Mouse (Mus musculus) heart, postnatal 0 days (tissue): Measurements from ENCODE around the gene Nmnat2. TPM values are rescaled to one million over a fixed set of nuclear protein-coding genes. Genes with fewer than 3 reads are reported as not detected.
A peak's percentile ranks its signal among the peaks of the same experiment; 100 is the strongest.

Source experiments
- ATAC-seq: fragments of 200-750 bp; cut with Nextera tagmentation; 2 replicates; pipeline ENCODE4 v1.8.0; 2017; ENCODE audit warnings: low read depth, moderate number of reproducible peaks, moderate library complexity; ENCODE audit not compliant: insufficient read depth
- DNase-seq: peaks from one replicate; pipeline ENCODE4 v3.0.0-alpha.2; 2016; ENCODE audit warnings: low spot score
- H3K27ac ChIP-seq: fragments of 300-500 bp; sonication (generic); 2 replicates; pipeline ENCODE4 v1.5.1; 2014; ENCODE audit warnings: low read depth, mild to moderate bottlenecking
- H3K27me3 ChIP-seq: fragments of 300-500 bp; sonication (generic); 2 replicates; pipeline ENCODE4 v1.6.1; 2014; ENCODE audit warnings: low read length, mixed read lengths; ENCODE audit not compliant: control insufficient read depth, insufficient read depth
- H3K36me3 ChIP-seq: fragments of 300-500 bp; sonication (generic); replicated peaks from 2 replicates; pipeline ENCODE4 v1.6.1; 2014; ENCODE audit warnings: low read length, mixed read lengths; ENCODE audit not compliant: control insufficient read depth, insufficient read depth
- H3K4me1 ChIP-seq: fragments of 300-500 bp; sonication (generic); 2 replicates; pipeline ENCODE4 v1.6.1; 2014; ENCODE audit warnings: antibody characterized with exemption; ENCODE audit not compliant: control insufficient read depth, insufficient read depth
- H3K4me2 ChIP-seq: fragments of 300-500 bp; sonication (generic); 2 replicates; pipeline ENCODE4 v1.6.1; 2014; ENCODE audit warnings: low read depth, mild to moderate bottlenecking, low read length, moderate library complexity
- H3K4me3 ChIP-seq: fragments of 300-500 bp; sonication (generic); 2 replicates; pipeline ENCODE4 v1.5.1; 2014; ENCODE audit warnings: low read depth, low read length
- H3K9ac ChIP-seq: fragments of 300-500 bp; sonication (generic); replicated peaks from 2 replicates; pipeline ENCODE4 v1.6.1; 2014; ENCODE audit warnings: low read depth, low read length, mixed read lengths
- H3K9me3 ChIP-seq: fragments of 300-500 bp; sonication (generic); replicated peaks from 2 replicates; pipeline ENCODE4 v1.6.1; 2016; ENCODE audit warnings: low read length; ENCODE audit not compliant: control insufficient read depth
- CTCF ChIP-seq: IDR thresholded peaks from 2 replicates; pipeline ENCODE4 v1.5.1; 2016; ENCODE audit warnings: antibody characterized with exemption, control low read depth, low read depth
- EP300 ChIP-seq: IDR thresholded peaks from 2 replicates; pipeline ENCODE4 v1.6.1; 2016; ENCODE audit warnings: antibody characterized with exemption, low read depth
- WGBS: fragments of 180-500 bp; shearing (Covaris S2); extraction: QIAGEN DNeasy Blood & Tissue Kit; methylation state at CpG from one replicate; pipeline ENCODE4 v1.1.7; 2014; 5-methylcytosine and 5-hydroxymethylcytosine counted together
- polyA plus RNA-seq: library from polyadenylated mRNA; unstranded; fragments of >200 nt; fragmentation: Nextera tagmentation; extraction: Ambion mirVana; gene quantifications from 2 replicates; pipeline ENCODE4 v1.2.1, GENCODE M21; 2015
- total RNA-seq: library from RNA; depleted of rRNA; stranded (reverse); fragments of >200 nt; gene quantifications from 2 replicates; pipeline ENCODE4 v1.2.3, GENCODE M21; 2014; ENCODE audit warnings: low replicate concordance

The Nmnat2 gene
- total and polyA plus RNA-seq, 2 experiments from 2014 or later: 0.57 to 0.69 TPM

- no peak overlapping the region for H3K4me3 ChIP-seq
- ATAC-seq (no peak), DNase-seq (no peak)
- H3K4me2 ChIP-seq: no peak overlapping the region
- no peaks in the 10 kb centered on the region for H3K36me3 ChIP-seq
- H3K9me3 ChIP-seq: no peaks in the 10 kb centered on the region
- H3K9ac ChIP-seq: no peak overlapping the region
- H3K27me3 ChIP-seq: no peaks in the 10 kb centered on the region
- WGBS: 52% methylated on average over 9 of the region's 9 CpGs
- peaks cover 4% of the 10 kb centered on the region; the same call in 1 of the 2 replicates for H3K4me1 ChIP-seq
- H3K27ac ChIP-seq: no peak overlapping the region
- TF ChIP-seq EP300 (no peak), CTCF (no peak)
Observed at GRCm38 (mm10) chr1:153009338-153009737, 54.5 kb downstream of the Nmnat2 start.

- Histone ChIP-seq H3K4me2 (no peak overlapping the region), H3K27me3 (no peaks in the 10 kb centered on the region), H3K36me3 (no peaks in the 10 kb centered on the region), H3K27ac (no peak overlapping the region), H3K4me1 (peaks cover 8% of the 10 kb centered on the region; the same call in 1 of the 2 replicates), H3K9ac (no peak overlapping the region), H3K4me3 (no peak overlapping the region), H3K9me3 (no peaks in the 10 kb centered on the region)
- TF ChIP-seq EP300: no peak
- TF ChIP-seq CTCF: no peak
- no peak for ATAC-seq
- WGBS: 64% methylated on average over 13 of the region's 13 CpGs
- DNase-seq: no peak
Observed at GRCm38 (mm10) chr1:153010353-153011351, 55.9 kb downstream of the Nmnat2 start.

GRCm38 (mm10) chr1:153011544-153011943 is 56.8 kb downstream of the Nmnat2 start:
- Histone ChIP-seq H3K27ac (no peak overlapping the region), H3K27me3 (no peaks in the 10 kb centered on the region), H3K4me2 (no peak overlapping the region), H3K4me3 (no peak overlapping the region), H3K36me3 (no peaks in the 10 kb centered on the region), H3K4me1 (peaks cover 8% of the 10 kb centered on the region; the same call in 1 of the 2 replicates), H3K9me3 (no peaks in the 10 kb centered on the region), H3K9ac (no peak overlapping the region)
- ATAC-seq: no peak
- WGBS: 92% methylated on average over 6 of the region's 6 CpGs
- no peak for DNase-seq
- no peak for TF ChIP-seq EP300

- Histone ChIP-seq H3K9me3 (no peaks in the 10 kb centered on the region), H3K9ac (no peak overlapping the region), H3K4me1 (peaks cover 8% of the 10 kb centered on the region; the same call in 1 of the 2 replicates), H3K27ac (no peak overlapping the region), H3K36me3 (no peaks in the 10 kb centered on the region), H3K27me3 (no peaks in the 10 kb centered on the region), H3K4me2 (no peak overlapping the region), H3K4me3 (no peak overlapping the region)
- no peak for TF ChIP-seq CTCF
- no peak for TF ChIP-seq EP300
- no peak for DNase-seq
- WGBS: 53% methylated on average over 2 of the region's 2 CpGs
- ATAC-seq: no peak
Observed at GRCm38 (mm10) chr1:153013541-153014288, 58.9 kb downstream of the Nmnat2 start.

- TF ChIP-seq EP300 (no peak), CTCF (no peak)
- H3K4me2 ChIP-seq: no peak overlapping the region
- H3K27ac ChIP-seq: 0 out of 2 replicates have a peak overlapping the region, but pooled peaks have one; percentile 33
- peaks cover 8% of the 10 kb centered on the region; the same call in 1 of the 2 replicates for H3K4me1 ChIP-seq
- H3K36me3 ChIP-seq: no peaks in the 10 kb centered on the region
- ATAC-seq (0 out of 2 replicates have a peak, but pooled peaks have one; percentile 51), DNase-seq (peak; percentile 26)
- H3K4me3 ChIP-seq: no peak overlapping the region
- 39% methylated on average over 14 of the region's 14 CpGs for WGBS
- no peaks in the 10 kb centered on the region for H3K9me3 ChIP-seq
- no peaks in the 10 kb centered on the region for H3K27me3 ChIP-seq
- H3K9ac ChIP-seq: no peak overlapping the region
Observed at GRCm38 (mm10) chr1:153014431-153015186, 59.8 kb downstream of the Nmnat2 start.
